Mouse (Mus musculus): ENCODE measurements around the gene Dand5.

GRCm38 (mm10) chr8:84823653-84824052, 1.0 kb upstream of the Dand5 start:
- TF ChIP-seq CTCF (IDR thresholded peaks at IDR 0.05; ENCODE audit: extremely low read depth, insufficient read depth, insufficient read length, insufficient replicate concordance) (peak; percentile 80), POLR2A (IDR thresholded peaks at IDR 0.05; ENCODE audit: low read depth, low read length) (no peak)

Data from spleen, adult 2 months (tissue).